8 mouse cellular contexts compared by ENCODE assay signal in genomic region chr1:192752659-192753601, GRCm38 (mm10). TPM values are rescaled to one million over a fixed set of nuclear protein-coding genes. Genes with fewer than 3 reads are reported as not detected.
DNase-seq lines count a peak whose midpoint lies in the region; ATAC-seq and TF ChIP-seq lines count a peak whose summit lies in the region.

No protein-coding gene starts in this region.

- no peaks in the 10 kb centered on the region for H3K9me3 ChIP-seq in forebrain, embryonic 11.5 days (ENCODE audit: control insufficient read depth, low read length)
- no peaks in the 10 kb centered on the region for H3K9me3 ChIP-seq in forebrain, embryonic 10.5 days
- no peaks in the 10 kb centered on the region for H3K9me3 ChIP-seq in hindbrain, postnatal 0 days (ENCODE audit: low read length)
- no peaks in the 10 kb centered on the region for H3K9me3 ChIP-seq in liver, postnatal 0 days (ENCODE audit: low read length)
- no peaks in the 10 kb centered on the region for H3K9me3 ChIP-seq in neural tube, embryonic 14.5 days (ENCODE audit: control insufficient read depth, low read length)

- 31% methylated on average over 8 of the region's 8 CpGs for WGBS in forebrain, embryonic 11.5 days
- 48% methylated on average over 8 of the region's 8 CpGs for WGBS in forebrain, embryonic 10.5 days
- 23% methylated on average over 8 of the region's 8 CpGs for WGBS in hindbrain, postnatal 0 days
- WGBS in liver, postnatal 0 days (ENCODE audit: insufficient replicate concordance) = 32% methylated on average over 8 of the region's 8 CpGs
- 12% methylated on average over 8 of the region's 8 CpGs for WGBS in neural tube, embryonic 14.5 days

- peaks cover 8% of the 10 kb centered on the region; the same call in 1 of the 2 replicates for H3K4me1 ChIP-seq in forebrain, embryonic 11.5 days (replicated peaks; ENCODE audit: control insufficient read depth, insufficient read depth, low read length)
- peaks cover 39% of the 10 kb centered on the region for H3K4me1 ChIP-seq in forebrain, embryonic 10.5 days
- no peaks in the 10 kb centered on the region; the same call in 1 of the 2 replicates for H3K4me1 ChIP-seq in hindbrain, postnatal 0 days (ENCODE audit: insufficient read depth, low read length)
- H3K4me1 ChIP-seq in liver, postnatal 0 days (ENCODE audit: insufficient read depth) = peaks cover 8% of the 10 kb centered on the region
- H3K4me1 ChIP-seq in neural tube, embryonic 14.5 days (ENCODE audit: control insufficient read depth, insufficient read depth, low read length) = peaks cover 17% of the 10 kb centered on the region

- H3K4me2 ChIP-seq in forebrain, embryonic 11.5 days (ENCODE audit: low read depth, low read length, severe bottlenecking) = no peak overlapping the region
- H3K4me2 ChIP-seq in hindbrain, postnatal 0 days (ENCODE audit: low read depth, low read length) = no peak overlapping the region
- H3K4me2 ChIP-seq in liver, postnatal 0 days (ENCODE audit: low read depth, low read length) = peak overlapping the region; percentile 48
- 0 out of 2 replicates have a peak overlapping the region, but pooled peaks have one; percentile 7 for H3K4me2 ChIP-seq in neural tube, embryonic 14.5 days (ENCODE audit: low read depth, low read length)

- 0 out of 2 replicates have a peak, but pooled peaks have one; percentile 40 for ATAC-seq in forebrain, embryonic 11.5 days (replicated peaks; ENCODE audit: low FRiP score)
- no peak for ATAC-seq in hindbrain, postnatal 0 days
- ATAC-seq in liver, postnatal 0 days = peak; percentile 66
- no peak for ATAC-seq in neural tube, embryonic 14.5 days (ENCODE audit: low read depth)
- no peak for ATAC-seq in frontal cortex, adult (ENCODE audit: low TSS enrichment)

- no peak for TF ChIP-seq POLR2A in brain, embryonic 14.5 days (IDR thresholded peaks at IDR 0.05; ENCODE audit: borderline replicate concordance, extremely low read depth, insufficient read depth, insufficient read length, poor library complexity, severe bottlenecking)

- no peaks in the 10 kb centered on the region for H3K36me3 ChIP-seq in forebrain, embryonic 11.5 days (ENCODE audit: control insufficient read depth, insufficient read depth, low read length)
- H3K36me3 ChIP-seq in forebrain, embryonic 10.5 days (replicated peaks) = no peaks in the 10 kb centered on the region
- no peaks in the 10 kb centered on the region for H3K36me3 ChIP-seq in hindbrain, postnatal 0 days (ENCODE audit: insufficient read depth, low read length)
- no peaks in the 10 kb centered on the region for H3K36me3 ChIP-seq in liver, postnatal 0 days (replicated peaks; ENCODE audit: insufficient read depth, low read length)
- H3K36me3 ChIP-seq in neural tube, embryonic 14.5 days (ENCODE audit: control insufficient read depth, insufficient read depth, low read length) = no peaks in the 10 kb centered on the region

- H3K4me3 ChIP-seq in forebrain, embryonic 11.5 days (ENCODE audit: low read depth, low read length) = no peak overlapping the region
- no peak overlapping the region for H3K4me3 ChIP-seq in forebrain, embryonic 10.5 days
- H3K4me3 ChIP-seq in hindbrain, postnatal 0 days (ENCODE audit: low read length) = no peak overlapping the region
- H3K4me3 ChIP-seq in liver, postnatal 0 days (ENCODE audit: low read depth, low read length) = peak overlapping the region; percentile 17; the same call in 1 of the 2 replicates
- H3K4me3 ChIP-seq in neural tube, embryonic 14.5 days (ENCODE audit: low read depth, low read length) = no peak overlapping the region

- DNase-seq in forebrain, embryonic 11.5 days (ENCODE audit: low spot score) = no peak
- no peak for DNase-seq in forebrain, embryonic 10.5 days (ENCODE audit: extremely low spot score, low spot score)
- DNase-seq in brain, embryonic 14.5 days (ENCODE audit: low read depth) = peak; percentile 63
- peak; percentile 19 for DNase-seq in hindbrain, postnatal 0 days (ENCODE audit: low spot score)
- peak; percentile 34 for DNase-seq in liver, postnatal 0 days
- no peak for DNase-seq in left cerebral cortex, postnatal 10 days (ENCODE audit: extremely low spot score in 1 of 2, low spot score in 2 of 2)

- H3K9ac ChIP-seq in forebrain, embryonic 11.5 days (ENCODE audit: low read length) = no peak overlapping the region
- H3K9ac ChIP-seq in hindbrain, postnatal 0 days (replicated peaks; ENCODE audit: low read length) = no peak overlapping the region
- H3K9ac ChIP-seq in liver, postnatal 0 days (replicated peaks) = no peak overlapping the region; the same call in 1 of the 2 replicates
- H3K9ac ChIP-seq in neural tube, embryonic 14.5 days (replicated peaks; ENCODE audit: low read depth, low read length) = no peak overlapping the region

- 0 out of 2 replicates have a peak, but pooled peaks have one; percentile 11 for TF ChIP-seq EP300 in liver, postnatal 0 days (IDR thresholded peaks at IDR 0.05; ENCODE audit: low read depth)

- TF ChIP-seq CTCF in brain, embryonic 14.5 days (IDR thresholded peaks at IDR 0.05; ENCODE audit: borderline replicate concordance, extremely low read depth, insufficient read depth, insufficient read length) = no peak
- TF ChIP-seq CTCF in hindbrain, postnatal 0 days (IDR thresholded peaks at IDR 0.05; ENCODE audit: low read depth) = no peak
- TF ChIP-seq CTCF in liver, postnatal 0 days (IDR thresholded peaks at IDR 0.05; ENCODE audit: low read depth) = no peak

- no peaks in the 10 kb centered on the region for H3K27me3 ChIP-seq in forebrain, embryonic 11.5 days (ENCODE audit: control insufficient read depth, insufficient read depth, low read length)
- no peaks in the 10 kb centered on the region for H3K27me3 ChIP-seq in forebrain, embryonic 10.5 days (ENCODE audit: poor library complexity, severe bottlenecking)
- no peaks in the 10 kb centered on the region for H3K27me3 ChIP-seq in hindbrain, postnatal 0 days (ENCODE audit: insufficient read depth, low read length)
- H3K27me3 ChIP-seq in liver, postnatal 0 days (ENCODE audit: insufficient read depth, low read length) = no peaks in the 10 kb centered on the region
- no peaks in the 10 kb centered on the region for H3K27me3 ChIP-seq in neural tube, embryonic 14.5 days (ENCODE audit: control insufficient read depth, insufficient read depth, low read length)

- intact Hi-C loops in left cerebral cortex, postnatal 10 days (cut with DNase I) = no loop called here

- H3K27ac ChIP-seq in forebrain, embryonic 11.5 days (ENCODE audit: low read depth, low read length) = no peak overlapping the region
- H3K27ac ChIP-seq in forebrain, embryonic 10.5 days = no peak overlapping the region; the same call in 1 of the 2 replicates
- H3K27ac ChIP-seq in hindbrain, postnatal 0 days = no peak overlapping the region
- H3K27ac ChIP-seq in liver, postnatal 0 days (ENCODE audit: low read depth) = peak overlapping the region; percentile 44; the same call in 1 of the 2 replicates
- peak overlapping the region; percentile 52 for H3K27ac ChIP-seq in neural tube, embryonic 14.5 days (ENCODE audit: low read depth, low read length)

RNA-seq across cellular contexts. Expression of gene Hhat, which starts 18.1 kb away (rescaled TPM):
- 6.2 and 8.0 TPM in 2 replicates for polyA plus RNA-seq in forebrain, embryonic 11.5 days (2014; fragmentation: Nextera tagmentation; extraction: Ambion mirVana)
- polyA plus RNA-seq in forebrain, embryonic 10.5 days (2016; fragmentation: Nextera tagmentation; extraction: Ambion mirVana) = 7.2 and 7.6 TPM in 2 replicates
- 3.8 TPM in 2 replicates for polyA plus RNA-seq in brain, embryonic 14.5 days (2012; rRNA removed)
- total RNA-seq in hindbrain, postnatal 0 days (2014; rRNA removed) = 5.4 and 6.9 TPM in 2 replicates
- polyA plus RNA-seq in hindbrain, postnatal 0 days (2015; fragmentation: Nextera tagmentation; extraction: Ambion mirVana) = 3.5 and 3.7 TPM in 2 replicates
- polyA plus RNA-seq in liver, postnatal 0 days (2015; fragmentation: Nextera tagmentation; extraction: Ambion mirVana) = 0.76 and 1.1 TPM in 2 replicates
- 3.1 and 3.5 TPM in 2 replicates for polyA plus RNA-seq in neural tube, embryonic 14.5 days (2014; fragmentation: Nextera tagmentation; extraction: Ambion mirVana)
- 1 to 10 TPM; 1.7 to 1.8 TPM for total RNA-seq in left cerebral cortex, postnatal 10 days (2021)

Comparison
In these comparisons a context has a peak if more than half of its experiments do, and no peak if none do; other contexts are left out.
1. ATAC-seq: peak in forebrain, embryonic 11.5 days (single experiment) and liver, postnatal 0 days (single experiment); none in hindbrain, postnatal 0 days (single experiment), neural tube, embryonic 14.5 days (single experiment) and frontal cortex, adult (single experiment).
2. DNase-seq: peak in brain, embryonic 14.5 days (single experiment), hindbrain, postnatal 0 days (single experiment) and liver, postnatal 0 days (single experiment); none in forebrain, embryonic 11.5 days (single experiment), forebrain, embryonic 10.5 days (single experiment) and left cerebral cortex, postnatal 10 days (0 of 2).
3. H3K27ac ChIP-seq: peak in liver, postnatal 0 days (single experiment) and neural tube, embryonic 14.5 days (single experiment); none in forebrain, embryonic 11.5 days (single experiment), forebrain, embryonic 10.5 days (single experiment) and hindbrain, postnatal 0 days (single experiment).
4. H3K4me2 ChIP-seq: peak in liver, postnatal 0 days (single experiment) and neural tube, embryonic 14.5 days (single experiment); none in forebrain, embryonic 11.5 days (single experiment) and hindbrain, postnatal 0 days (single experiment).